Mouse (Mus musculus) embryonic facial prominence, embryonic 11.5 days (tissue): ENCODE measurements at regions not wholly inside any gene's neighbourhood (a gene's known extent, or its start where the extent isn't known, plus 50 kb on each side); places are given as distances from the start of the nearest gene placed in this dataset.

Source experiments
- ATAC-seq: fragments of 200-750 bp; cut with Nextera tagmentation; replicated peaks from 2 replicates; pipeline ENCODE4 v1.8.0; 2017; ENCODE audit warnings: low read depth; ENCODE audit not compliant: insufficient number of reproducible peaks, low FRiP score, low TSS enrichment
- DNase-seq: peaks from one replicate; pipeline ENCODE4 v3.0.0-alpha.2; 2015; ENCODE audit warnings: low spot score
- H3K27ac ChIP-seq: fragments of 300-500 bp; sonication (generic); replicated peaks from 2 replicates; pipeline ENCODE4 v1.5.1; 2014; ENCODE audit warnings: mild to moderate bottlenecking, low read depth, low read length, control low read depth
- H3K27me3 ChIP-seq: fragments of 300-500 bp; sonication (generic); 2 replicates; pipeline ENCODE4 v1.6.1; 2014; ENCODE audit warnings: mild to moderate bottlenecking, low read length, moderate library complexity, mixed read lengths; ENCODE audit not compliant: control insufficient read depth, insufficient read depth
- H3K36me3 ChIP-seq: fragments of 300-500 bp; sonication (generic); replicated peaks from 2 replicates; pipeline ENCODE4 v1.6.1; 2014; ENCODE audit warnings: low read depth, mild to moderate bottlenecking, low read length, moderate library complexity, mixed read lengths; ENCODE audit not compliant: control insufficient read depth, insufficient read depth
- H3K4me1 ChIP-seq: fragments of 300-500 bp; sonication (generic); 2 replicates; pipeline ENCODE4 v1.6.1; 2014; ENCODE audit warnings: low read length, mixed read lengths; ENCODE audit not compliant: control insufficient read depth, insufficient read depth
- H3K4me2 ChIP-seq: fragments of 300-500 bp; sonication (generic); 2 replicates; pipeline ENCODE4 v1.6.1; 2014; ENCODE audit warnings: low read depth, mild to moderate bottlenecking, control low read depth, low read length, moderate library complexity
- H3K4me3 ChIP-seq: fragments of 300-500 bp; sonication (generic); 2 replicates; pipeline ENCODE4 v1.5.1; 2014; ENCODE audit warnings: low read depth, low read length, control low read depth
- H3K9ac ChIP-seq: fragments of 300-500 bp; sonication (generic); replicated peaks from 2 replicates; pipeline ENCODE4 v1.6.1; 2014; ENCODE audit warnings: mild to moderate bottlenecking, control low read depth, low read length
- H3K9me3 ChIP-seq: fragments of 300-500 bp; sonication (generic); replicated peaks from 2 replicates; pipeline ENCODE4 v1.6.1; 2016; ENCODE audit warnings: mild to moderate bottlenecking, low read length, inconsistent platforms, mixed read lengths; ENCODE audit not compliant: control insufficient read depth
- WGBS: fragments of 180-500 bp; shearing (Covaris S2); extraction: QIAGEN DNeasy Blood & Tissue Kit; methylation state at CpG from one replicate; pipeline ENCODE4 v1.1.7; 2014; 5-methylcytosine and 5-hydroxymethylcytosine counted together

DNA sequence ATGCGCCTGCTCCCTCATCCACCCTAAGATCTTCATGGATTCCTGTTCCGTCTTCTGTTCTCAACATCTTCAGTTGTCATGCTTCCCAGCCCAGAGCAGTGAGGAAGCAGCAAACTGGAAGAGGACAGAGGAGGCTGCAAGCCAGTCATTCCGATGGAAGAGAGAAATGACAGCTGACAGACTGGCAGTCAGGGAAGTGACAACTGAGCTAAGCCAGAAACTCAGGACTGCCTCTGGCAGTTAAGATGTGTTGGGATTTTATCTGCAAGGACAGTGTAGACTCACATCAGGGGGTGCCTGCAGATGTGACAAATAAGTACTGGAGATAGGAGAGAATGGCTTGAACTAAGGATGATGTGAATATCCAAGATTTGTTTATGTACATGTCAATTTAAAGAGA, 106.1 kb upstream of the Fam92a start:
- DNase-seq = no peak

GRCm38 (mm10) chr4:12273369-12273768, 101.6 kb upstream of the Fam92a start:
- no peaks in the 10 kb centered on the region for H3K36me3 ChIP-seq
- H3K9me3 ChIP-seq = no peaks in the 10 kb centered on the region
- no peak overlapping the region for H3K27ac ChIP-seq
- DNase-seq (no peak), ATAC-seq (no peak; the same call in 1 of the 2 replicates)
- no peak overlapping the region for H3K4me2 ChIP-seq
- WGBS = 83% methylated on average over 6 of the region's 6 CpGs
- H3K4me3 ChIP-seq = no peak overlapping the region
- H3K27me3 ChIP-seq = no peaks in the 10 kb centered on the region
- H3K9ac ChIP-seq = no peak overlapping the region
- no peaks in the 10 kb centered on the region for H3K4me1 ChIP-seq

More for the DNA sequence above, 106.1 kb upstream of the Fam92a start:
- H3K36me3 ChIP-seq = no peaks in the 10 kb centered on the region
- no peaks in the 10 kb centered on the region for H3K27me3 ChIP-seq
- H3K4me2 ChIP-seq = no peak overlapping the region
- H3K27ac ChIP-seq = no peak overlapping the region
- no peaks in the 10 kb centered on the region for H3K9me3 ChIP-seq
- 77% methylated on average over 3 of the region's 3 CpGs for WGBS
- ATAC-seq = no peak
- no peaks in the 10 kb centered on the region for H3K4me1 ChIP-seq
- H3K9ac ChIP-seq = no peak overlapping the region
- no peak overlapping the region for H3K4me3 ChIP-seq

- Histone ChIP-seq H3K9ac (no peak overlapping the region), H3K27ac (no peak overlapping the region), H3K36me3 (no peaks in the 10 kb centered on the region), H3K9me3 (no peaks in the 10 kb centered on the region), H3K27me3 (no peaks in the 10 kb centered on the region), H3K4me3 (no peak overlapping the region), H3K4me2 (no peak overlapping the region), H3K4me1 (no peaks in the 10 kb centered on the region)
- DNase-seq = no peak
- WGBS = 61% methylated on average over 6 of the region's 6 CpGs
- no peak for ATAC-seq
Measured at GRCm38 (mm10) chr4:12272914-12273313, 101.1 kb upstream of the Fam92a start.

DNA sequence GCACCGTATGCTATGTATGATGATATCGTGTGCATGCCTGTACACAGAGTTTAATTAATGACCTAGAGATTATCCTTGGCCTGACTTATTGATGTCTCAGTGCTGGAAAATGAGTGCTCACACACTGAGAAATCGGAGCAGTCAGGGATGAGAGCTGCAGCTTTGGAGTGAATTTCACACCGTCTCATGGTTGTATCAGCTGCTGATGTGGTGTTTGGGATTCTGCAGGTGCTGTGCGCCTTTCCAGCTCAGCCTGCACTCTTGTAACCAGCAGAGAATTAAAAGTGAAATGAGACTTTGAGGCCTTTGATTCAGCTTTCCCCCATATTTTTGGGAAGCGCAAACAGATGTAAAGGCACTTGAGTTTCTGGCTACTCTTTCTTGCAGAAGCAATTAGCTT, 100.6 kb upstream of the Fam92a start:
- Histone ChIP-seq H3K27ac (no peak overlapping the region), H3K9me3 (no peaks in the 10 kb centered on the region), H3K4me1 (no peaks in the 10 kb centered on the region)

GRCm38 (mm10) chr4:12263746-12264145, 91.9 kb upstream of the Fam92a start:
- Histone ChIP-seq H3K4me1 (no peaks in the 10 kb centered on the region), H3K27me3 (no peaks in the 10 kb centered on the region), H3K36me3 (no peaks in the 10 kb centered on the region), H3K9ac (no peak overlapping the region), H3K4me2 (no peak overlapping the region), H3K9me3 (no peaks in the 10 kb centered on the region), H3K4me3 (no peak overlapping the region), H3K27ac (no peak overlapping the region)
- no peak for DNase-seq
- ATAC-seq = no peak

More for the DNA sequence above, 100.6 kb upstream of the Fam92a start:
- DNase-seq = no peak
- Histone ChIP-seq H3K9ac (no peak overlapping the region), H3K27me3 (no peaks in the 10 kb centered on the region), H3K4me2 (no peak overlapping the region), H3K4me3 (no peak overlapping the region), H3K36me3 (no peaks in the 10 kb centered on the region)
- ATAC-seq = no peak
- WGBS = 87% methylated on average over 6 of the region's 6 CpGs

DNA sequence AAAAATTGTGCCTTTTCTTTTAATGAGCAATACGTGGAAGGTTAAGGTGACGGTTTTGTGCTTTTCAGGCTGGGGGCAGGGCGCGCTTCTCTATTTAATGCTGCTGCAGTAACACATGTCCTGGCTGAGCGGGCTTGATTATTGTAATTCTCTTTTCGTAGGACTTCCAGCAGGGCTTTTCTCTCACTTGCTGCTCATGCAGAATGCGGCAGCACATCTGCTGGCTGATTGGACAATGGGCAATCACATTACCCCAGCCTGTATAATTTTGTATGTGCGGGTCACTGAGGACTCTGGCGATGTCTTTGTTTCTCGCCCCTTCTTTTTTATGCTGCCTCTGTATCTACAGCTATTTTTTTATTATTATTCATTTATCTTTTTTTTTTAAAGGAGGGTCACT, 91.4 kb upstream of the Fam92a start:
- Histone ChIP-seq H3K4me2 (no peak overlapping the region), H3K4me1 (no peaks in the 10 kb centered on the region), H3K27ac (no peak overlapping the region), H3K4me3 (no peak overlapping the region), H3K36me3 (no peaks in the 10 kb centered on the region), H3K9me3 (no peaks in the 10 kb centered on the region), H3K27me3 (no peaks in the 10 kb centered on the region), H3K9ac (no peak overlapping the region)
- WGBS = 71% methylated on average over 10 of the region's 10 CpGs
- peak; percentile 6 for DNase-seq
- 0 out of 2 replicates have a peak, but pooled peaks have one; percentile 34 for ATAC-seq

- no peak overlapping the region for H3K4me3 ChIP-seq
- H3K27me3 ChIP-seq = no peaks in the 10 kb centered on the region
- ATAC-seq (no peak), DNase-seq (no peak)
- H3K36me3 ChIP-seq = no peaks in the 10 kb centered on the region
- no peak overlapping the region for H3K9ac ChIP-seq
- no peaks in the 10 kb centered on the region for H3K9me3 ChIP-seq
- H3K4me1 ChIP-seq = no peaks in the 10 kb centered on the region
- no peak overlapping the region for H3K4me2 ChIP-seq
- H3K27ac ChIP-seq = no peak overlapping the region
Measured at GRCm38 (mm10) chr4:12247994-12248393, 76.2 kb upstream of the Fam92a start.

- H3K27ac ChIP-seq = no peak overlapping the region
- H3K4me3 ChIP-seq = no peak overlapping the region
- H3K9me3 ChIP-seq = no peaks in the 10 kb centered on the region
- no peaks in the 10 kb centered on the region for H3K27me3 ChIP-seq
- H3K9ac ChIP-seq = no peak overlapping the region
- no peak overlapping the region for H3K4me2 ChIP-seq
- DNase-seq = no peak
- H3K4me1 ChIP-seq = no peaks in the 10 kb centered on the region
- ATAC-seq = no peak
- 64% methylated on average over 4 of the region's 4 CpGs for WGBS
- H3K36me3 ChIP-seq = no peaks in the 10 kb centered on the region
Measured at GRCm38 (mm10) chr4:12246595-12246994, 74.8 kb upstream of the Fam92a start.
